Mouse (Mus musculus): Measurements from ENCODE around the gene Ncan. TPM values are rescaled to one million over a fixed set of nuclear protein-coding genes. Genes with fewer than 3 reads are reported as not detected.

Ncan gene
- polyA plus RNA-seq, 1 experiment from 2014 or later = 135 TPM

Small RNA genes lying within 50 kb of the gene (microRNA-seq; reads per million reads assigned to microRNA genes)
- gene Mir7066 = 3.5 reads per million, percentile 23 among the genes with 10 or more reads in this experiment

Other genes with a start within 250 kb of the Ncan start
- 3.1 and 4.6 TPM in 2 replicates for gene Cilp2, start 233.2 kb downstream of the Ncan start, polyA plus RNA-seq (2014; fragmentation: Nextera tagmentation; extraction: Ambion mirVana)
- gene Tssk6, start 218.7 kb downstream of the Ncan start, polyA plus RNA-seq (2014; fragmentation: Nextera tagmentation; extraction: Ambion mirVana) = 5.1 TPM in 2 replicates
- 170 and 211 TPM in 2 replicates for gene Ndufa13, start 218.3 kb downstream of the Ncan start, polyA plus RNA-seq (2014; fragmentation: Nextera tagmentation; extraction: Ambion mirVana)
- gene Yjefn3, start 218.2 kb downstream of the Ncan start, polyA plus RNA-seq (2014; fragmentation: Nextera tagmentation; extraction: Ambion mirVana) = 8.4 and 11.9 TPM in 2 replicates
- gene Gatad2a, start 124.5 kb downstream of the Ncan start, polyA plus RNA-seq (2014; fragmentation: Nextera tagmentation; extraction: Ambion mirVana) = 22.6 and 28.1 TPM in 2 replicates
- gene Mau2, start 78.1 kb downstream of the Ncan start, polyA plus RNA-seq (2014; fragmentation: Nextera tagmentation; extraction: Ambion mirVana) = 65.2 and 76.3 TPM in 2 replicates
- 49.2 and 52.7 TPM in 2 replicates for gene Sugp1, start 78.1 kb downstream of the Ncan start, polyA plus RNA-seq (2014; fragmentation: Nextera tagmentation; extraction: Ambion mirVana)
- 2.0 and 2.1 TPM in 2 replicates for gene Tm6sf2, start 47.9 kb downstream of the Ncan start, polyA plus RNA-seq (2014; fragmentation: Nextera tagmentation; extraction: Ambion mirVana)
- gene Hapln4, start 37.4 kb downstream of the Ncan start, polyA plus RNA-seq (2014; fragmentation: Nextera tagmentation; extraction: Ambion mirVana) = 1.2 and 1.3 TPM in 2 replicates
- gene Nr2c2ap, start 10.5 kb upstream of the Ncan start, polyA plus RNA-seq (2014; fragmentation: Nextera tagmentation; extraction: Ambion mirVana) = 25.8 and 43.4 TPM in 2 replicates
- gene Rfxank, start 18.3 kb upstream of the Ncan start, polyA plus RNA-seq (2014; fragmentation: Nextera tagmentation; extraction: Ambion mirVana) = 6.7 and 7.5 TPM in 2 replicates
- gene Borcs8, start 18.6 kb upstream of the Ncan start, polyA plus RNA-seq (2014; fragmentation: Nextera tagmentation; extraction: Ambion mirVana) = 64.2 and 71.2 TPM in 2 replicates
- 0.46 and 0.50 TPM in 2 replicates for gene Mef2b, start 18.8 kb upstream of the Ncan start, polyA plus RNA-seq (2014; fragmentation: Nextera tagmentation; extraction: Ambion mirVana)
- 31.2 and 40.7 TPM in 2 replicates for gene Tmem161a, start 51.5 kb upstream of the Ncan start, polyA plus RNA-seq (2014; fragmentation: Nextera tagmentation; extraction: Ambion mirVana)
- gene Slc25a42, start 91.4 kb upstream of the Ncan start, polyA plus RNA-seq (2014; fragmentation: Nextera tagmentation; extraction: Ambion mirVana) = 5.1 and 5.6 TPM in 2 replicates
- 87.9 and 88.9 TPM in 2 replicates for gene Sugp2, start 113.4 kb upstream of the Ncan start, polyA plus RNA-seq (2014; fragmentation: Nextera tagmentation; extraction: Ambion mirVana)
- 82.5 and 115 TPM in 2 replicates for gene Armc6, start 113.6 kb upstream of the Ncan start, polyA plus RNA-seq (2014; fragmentation: Nextera tagmentation; extraction: Ambion mirVana)
- gene Homer3, start 162.0 kb upstream of the Ncan start, polyA plus RNA-seq (2014; fragmentation: Nextera tagmentation; extraction: Ambion mirVana) = 24.0 and 34.4 TPM in 2 replicates
- 44.8 and 48.8 TPM in 2 replicates for gene Ddx49, start 181.6 kb upstream of the Ncan start, polyA plus RNA-seq (2014; fragmentation: Nextera tagmentation; extraction: Ambion mirVana)
- gene Cope, start 181.6 kb upstream of the Ncan start, polyA plus RNA-seq (2014; fragmentation: Nextera tagmentation; extraction: Ambion mirVana) = 274 and 309 TPM in 2 replicates
- 38.8 and 42.9 TPM in 2 replicates for gene Cers1, start 194.9 kb upstream of the Ncan start, polyA plus RNA-seq (2014; fragmentation: Nextera tagmentation; extraction: Ambion mirVana)
- not detected in 2 replicates for gene Gdf1, start 208.9 kb upstream of the Ncan start, polyA plus RNA-seq (2014; fragmentation: Nextera tagmentation; extraction: Ambion mirVana)
- 16.9 and 18.4 TPM in 2 replicates for gene Upf1, start 232.4 kb upstream of the Ncan start, polyA plus RNA-seq (2014; fragmentation: Nextera tagmentation; extraction: Ambion mirVana)